In the genomic region with DNA sequence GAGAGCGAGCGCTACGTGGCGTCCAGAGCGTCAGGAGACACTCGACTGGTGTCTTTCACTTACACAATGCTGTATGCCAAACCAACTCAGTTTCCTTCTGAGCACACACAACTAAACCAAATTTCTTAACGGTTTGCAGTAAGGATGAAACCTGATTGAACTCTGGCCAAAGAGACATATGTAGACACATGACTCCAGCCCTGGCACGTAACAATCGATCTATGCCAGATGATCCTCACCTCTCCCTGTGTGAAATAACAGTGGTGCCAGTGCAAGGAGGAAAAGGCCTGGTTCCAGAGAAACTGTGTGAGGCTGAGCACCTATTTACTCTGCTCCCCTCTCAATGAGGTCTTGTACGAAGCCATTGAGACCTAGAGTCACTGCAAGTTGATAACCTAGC, we compare ENCODE assay signal across 11 mouse cellular contexts.
"Had no signal": no experiment of that assay in that cellular context is flagged by ENCODE, and none has a peak within 500 bp of the region (broad histone marks: within the 10 kb centered on the region; RNA-seq: fewer than 3 reads in every experiment).

No protein-coding gene starts in this region.

- DNase-seq: kidney, postnatal 36 days; layer of hippocampus, adult 9-11 months; layer of hippocampus, postnatal 36 days; lung, adult 2 months; lung, postnatal 36 days; midbrain, embryonic 14.5 days; right cerebral cortex, postnatal 4 days; spleen, adult 18-20 months; thymus, adult 2 months; thymus, postnatal 36 days had no signal

- ATAC-seq: lung, postnatal 0 days had no signal
